In genomic region chr6:91807169-91807568, GRCm38 (mm10) we compare ENCODE assay signal across 10 mouse cellular contexts. TPM values are rescaled to one million over a fixed set of nuclear protein-coding genes. Genes with fewer than 3 reads are reported as not detected.
DNase-seq lines count a peak whose midpoint lies in the region; ATAC-seq and TF ChIP-seq lines count a peak whose summit lies in the region.
"Had no signal": no experiment of that assay in that cellular context is flagged by ENCODE, and none has a peak within 500 bp of the region (broad histone marks: within the 10 kb centered on the region; RNA-seq: fewer than 3 reads in every experiment).

No protein-coding gene starts in this region.

- no peak for DNase-seq in heart, adult 8-10 months (ENCODE audit: low spot score)
- DNase-seq in Muller cell, postnatal 12 days (ENCODE audit: inconsistent ontology term), result peak; percentile 0
- DNase-seq in left cerebral cortex, adult 2 months (ENCODE audit: extremely low spot score in 1 of 2, low spot score in 2 of 2), result peak; percentile 50 to 62
- no peak for DNase-seq in adipocyte (ENCODE audit: low spot score)
- no peak for DNase-seq in lung, postnatal 10 days

- TF ChIP-seq POLR2A in olfactory bulb, adult 2 months (IDR thresholded peaks at IDR 0.05; ENCODE audit: insufficient read depth, low read depth, low read length), result peak; percentile 51; the same call in 1 of the 2 replicates

- H3K27me3 ChIP-seq in heart, embryonic 11.5 days (ENCODE audit: control insufficient read depth, insufficient read depth, low read length), result peaks cover 14% of the 10 kb centered on the region
- 0 out of 2 replicates have a peak, but pooled peaks cover 3% of the 10 kb centered on the region for H3K27me3 ChIP-seq in forebrain, embryonic 15.5 days

- no peaks in the 10 kb centered on the region for H3K9me3 ChIP-seq in heart, embryonic 11.5 days (replicated peaks; ENCODE audit: control insufficient read depth, low read length)
- H3K9me3 ChIP-seq in forebrain, embryonic 15.5 days, result no peaks in the 10 kb centered on the region

- intact Hi-C loops in left cerebral cortex, adult 2 months (cut with DNase I), result loop anchor here (5.0 kb wide), 1 partner anchor 35 kb away; no protein-coding TSS in a partner anchor

- H3K4me2 ChIP-seq in heart, embryonic 11.5 days, result peak overlapping the region; percentile 61
- peak overlapping the region; percentile 49 for H3K4me2 ChIP-seq in forebrain, embryonic 15.5 days (replicated peaks)

- TF ChIP-seq CTCF in left cerebral cortex, adult 2 months (IDR thresholded peaks at IDR 0.05), result no peak
- TF ChIP-seq CTCF in olfactory bulb, adult 2 months (IDR thresholded peaks at IDR 0.05; ENCODE audit: insufficient read depth, low read depth, low read length), result no peak

- H3K9ac ChIP-seq in heart, embryonic 11.5 days (ENCODE audit: low read depth, low read length), result peak overlapping the region; percentile 39
- H3K9ac ChIP-seq in forebrain, embryonic 15.5 days (replicated peaks), result peak overlapping the region; percentile 52

- WGBS in heart, embryonic 11.5 days (ENCODE audit: insufficient replicate concordance), result 1% methylated on average over 23 of the region's 23 CpGs
- 6% methylated on average over 23 of the region's 23 CpGs for WGBS in forebrain, embryonic 15.5 days
- 2% methylated on average over 23 of the region's 23 CpGs for WGBS in olfactory bulb, adult 2 months

- peak overlapping the region; percentile 29 for H3K4me3 ChIP-seq in heart, embryonic 11.5 days (ENCODE audit: low read depth, low read length)
- H3K4me3 ChIP-seq in forebrain, embryonic 15.5 days, result peak overlapping the region; percentile 44
- H3K4me3 ChIP-seq in left cerebral cortex, adult 2 months, result peak overlapping the region; percentile 58
- H3K4me3 ChIP-seq in olfactory bulb, adult 2 months (ENCODE audit: insufficient read depth, low read depth, low read length), result peak overlapping the region; percentile 67

- ATAC-seq in heart, embryonic 11.5 days (replicated peaks; ENCODE audit: insufficient number of reproducible peaks, low FRiP score, low TSS enrichment), result 0 out of 2 replicates have a peak, but pooled peaks have one; percentile 50
- ATAC-seq in forebrain, embryonic 15.5 days (replicated peaks), result peak; percentile 51; the same call in 1 of the 2 replicates

- peak overlapping the region; percentile 77 for H3K27ac ChIP-seq in heart, embryonic 11.5 days (ENCODE audit: low read depth, low read length)
- peak overlapping the region; percentile 61 for H3K27ac ChIP-seq in forebrain, embryonic 15.5 days (replicated peaks)
- peak overlapping the region; percentile 88 for H3K27ac ChIP-seq in left cerebral cortex, adult 2 months
- H3K27ac ChIP-seq in olfactory bulb, adult 2 months (ENCODE audit: insufficient read depth, low read depth, low read length), result peak overlapping the region; percentile 96

- H3K4me1 ChIP-seq in heart, embryonic 11.5 days (ENCODE audit: control insufficient read depth, insufficient read depth, low read length), result peaks cover 22% of the 10 kb centered on the region
- peaks cover 19% of the 10 kb centered on the region for H3K4me1 ChIP-seq in forebrain, embryonic 15.5 days
- peaks cover 36% of the 10 kb centered on the region for H3K4me1 ChIP-seq in olfactory bulb, adult 2 months (ENCODE audit: control insufficient read depth, insufficient read depth, low read length)

- H3K36me3 ChIP-seq in heart, embryonic 11.5 days (ENCODE audit: control insufficient read depth, insufficient read depth, low read length), result no peaks in the 10 kb centered on the region
- no peaks in the 10 kb centered on the region for H3K36me3 ChIP-seq in forebrain, embryonic 15.5 days

RNA-seq across cellular contexts. Expression of gene Grip2, which starts 19.9 kb away (rescaled TPM):
- 4.5 and 6.2 TPM in 2 replicates for polyA plus RNA-seq in heart, embryonic 11.5 days (2014; fragmentation: Nextera tagmentation; extraction: Ambion mirVana)
- total RNA-seq in heart, adult 8-10 months (2022), result 10 to 100 TPM in 1 of 4 experiments, 1 to 10 TPM in 3; 5.2 to 10.4 (median 7.1) TPM
- polyA plus RNA-seq in forebrain, embryonic 15.5 days (2015; fragmentation: Nextera tagmentation; extraction: Ambion mirVana), result 8.7 and 8.9 TPM in 2 replicates
- total RNA-seq in left cerebral cortex, adult 2 months (2021), result 10 to 100 TPM; 16.2 to 17.3 TPM
- not detected in 2 replicates for polyA plus RNA-seq in olfactory bulb, adult 2 months (2012; ENCODE audit: insufficient read depth, insufficient read length, low replicate concordance, missing spikeins)
- total RNA-seq: CH12.LX; neutrophil, adult 5-6 weeks had no signal

Comparison
In these comparisons a context has a peak if more than half of its experiments do, and no peak if none do; other contexts are left out.
1. DNase-seq: peak in Muller cell, postnatal 12 days (single experiment) and left cerebral cortex, adult 2 months (2 of 2); none in heart, adult 8-10 months (single experiment), adipocyte (single experiment) and lung, postnatal 10 days (single experiment).
2. Peak in every context shown above with its lines, with median percentiles within 50 percentile points of each other: H3K27ac ChIP-seq and H3K4me3 ChIP-seq.